Mouse (Mus musculus) thymus, postnatal 25 days (tissue): ENCODE data around the gene Sstr2.
"Not testable (repeated sequence)": the region's sequence is repeated elsewhere in the genome, so short reads cannot be mapped to it uniquely, and the experiment has no call there.

Source experiments
- DNase-seq: peaks from one replicate; pipeline ENCODE4 v3.0.0; 2022

Sstr2 gene

GRCm38 (mm10) chr11:113658763-113659162 is 39.6 kb downstream of the Sstr2 start:
- DNase-seq, result no peak

DNA sequence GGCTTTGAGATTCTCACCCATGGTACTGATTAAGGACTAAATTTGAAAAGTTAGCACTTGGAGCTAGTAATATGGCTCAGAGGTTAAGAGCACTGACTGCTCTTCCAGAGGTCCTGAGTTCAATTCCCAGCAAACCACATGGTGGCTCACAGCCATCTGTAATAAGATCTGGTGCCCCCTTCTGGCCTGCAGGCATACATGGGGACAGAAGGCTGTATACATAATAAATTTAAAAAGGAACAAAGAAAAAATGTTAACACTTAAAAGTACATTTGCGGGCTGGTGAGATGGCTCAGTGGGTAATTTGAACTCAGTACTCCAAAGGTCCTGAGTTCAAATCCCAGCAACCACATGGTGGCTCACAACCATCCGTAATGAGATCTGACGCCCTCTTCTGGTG is 41.1 kb downstream of the Sstr2 start:
- not testable (repeated sequence) for DNase-seq

DNA sequence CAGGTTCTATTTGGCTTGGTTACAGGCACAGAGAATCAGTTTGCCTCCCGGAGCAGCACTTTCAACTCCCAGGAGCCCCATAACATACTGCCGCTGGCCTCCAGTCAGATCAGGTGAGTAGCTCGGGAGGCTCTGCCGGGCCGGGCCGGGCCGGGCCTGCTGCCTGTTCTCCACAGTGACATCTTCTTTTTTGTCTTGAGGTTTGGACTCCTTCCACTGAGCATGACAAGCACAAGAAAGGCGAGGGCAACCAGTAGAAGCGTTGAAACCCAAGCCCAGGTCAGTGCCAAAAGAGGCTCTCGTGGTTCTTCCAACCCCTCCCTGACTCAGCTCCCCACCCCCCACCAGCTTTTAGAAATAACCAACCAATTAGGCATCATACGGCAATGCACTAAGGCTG is 41.8 kb downstream of the Sstr2 start:
- DNase-seq, result no peak

GRCm38 (mm10) chr11:113661835-113662351 is 42.8 kb downstream of the Sstr2 start:
- DNase-seq, result no peak

- DNase-seq, result no peak
Observed at GRCm38 (mm10) chr11:113664279-113664678, 45.1 kb downstream of the Sstr2 start.

DNA sequence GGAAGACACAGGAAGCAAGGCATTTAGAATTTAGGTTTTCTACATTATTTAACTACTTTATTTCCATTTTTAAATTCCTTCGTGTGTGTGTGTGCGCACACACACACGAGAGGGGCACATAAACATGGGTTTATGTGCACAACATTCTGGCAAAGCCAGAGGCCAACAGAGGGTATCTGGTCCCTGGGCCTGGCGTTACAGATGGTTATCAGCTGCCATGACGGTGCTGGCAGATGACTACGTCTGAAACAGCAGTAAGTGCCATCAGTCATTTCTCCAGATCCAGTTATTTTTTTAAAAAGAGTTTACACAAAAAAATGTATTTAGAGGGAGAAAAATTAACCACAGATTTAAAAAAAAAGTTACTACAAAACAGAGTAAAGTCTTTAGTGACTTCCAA is 47.1 kb downstream of the Sstr2 start:
- DNase-seq, result no peak

- DNase-seq, result peak; percentile 51
Observed at GRCm38 (mm10) chr11:113666648-113667047, 47.5 kb downstream of the Sstr2 start.

DNA sequence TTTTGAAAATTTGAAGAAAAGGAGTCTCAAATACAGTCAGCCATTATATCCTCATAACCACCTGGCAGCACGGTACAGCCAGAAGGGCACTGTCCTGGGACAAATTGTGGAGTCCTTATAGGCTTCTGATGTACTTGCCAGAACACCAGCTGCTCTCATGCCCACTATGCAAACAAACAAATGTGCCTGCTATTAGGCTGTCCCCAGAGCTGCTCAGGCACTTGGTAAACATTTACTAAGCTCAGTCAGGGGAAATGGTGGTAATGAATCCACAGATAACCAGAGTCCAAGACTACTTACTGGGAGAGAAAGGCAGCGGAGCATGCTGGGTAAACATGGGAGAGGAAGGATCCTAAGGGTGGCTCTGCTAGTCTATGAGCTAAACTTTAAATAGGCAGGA is 48.0 kb downstream of the Sstr2 start:
- DNase-seq, result no peak

DNA sequence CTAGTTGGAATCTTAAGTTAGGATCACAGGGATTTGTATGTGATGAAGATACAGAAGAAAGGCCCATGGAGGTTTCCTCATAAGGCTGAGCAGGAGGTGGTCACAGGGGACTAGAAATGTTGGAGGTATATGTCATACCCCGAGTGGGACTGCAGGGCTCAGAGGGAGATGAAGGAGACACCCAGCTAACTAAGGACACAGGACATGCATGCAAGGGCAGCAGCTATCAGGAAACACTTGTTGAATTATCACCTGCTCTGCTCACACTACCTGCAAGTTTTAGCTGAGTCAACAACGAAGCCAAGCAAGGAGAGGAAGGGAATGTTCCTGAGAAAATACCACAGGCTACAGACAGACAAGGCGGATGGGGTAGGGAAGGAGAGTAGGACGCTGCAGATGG is 48.6 kb downstream of the Sstr2 start:
- DNase-seq, result no peak

DNA sequence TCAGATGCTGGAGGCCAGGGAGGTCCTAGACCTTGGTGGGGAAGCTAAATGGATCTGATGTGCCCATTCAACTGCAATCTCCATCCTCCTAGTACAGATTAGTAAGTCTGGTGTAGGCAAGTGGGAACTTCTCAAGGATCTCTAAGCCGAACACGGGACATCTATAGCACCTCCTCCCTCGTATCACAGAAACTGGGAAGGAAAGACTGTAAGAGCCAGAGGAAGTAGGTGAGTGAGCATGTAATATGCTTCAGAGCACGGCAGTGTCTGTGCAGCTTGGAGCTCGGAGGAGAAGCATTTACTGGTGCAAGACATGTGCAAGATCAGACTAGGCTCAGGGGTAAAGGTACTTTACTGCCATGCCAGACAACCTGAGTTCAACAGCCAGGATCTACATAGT is 49.7 kb downstream of the Sstr2 start:
- no peak for DNase-seq

- no peak for DNase-seq
Observed at GRCm38 (mm10) chr11:113669711-113670110, 50.6 kb downstream of the Sstr2 start.

- DNase-seq, result no peak
Observed at GRCm38 (mm10) chr11:113673614-113674013, 54.5 kb downstream of the Sstr2 start.

GRCm38 (mm10) chr11:113674595-113674994 is 55.5 kb downstream of the Sstr2 start:
- DNase-seq, result no peak
